Mouse (Mus musculus): Measurements from ENCODE around the gene Arl14ep. TPM values are rescaled to one million over a fixed set of nuclear protein-coding genes. Genes with fewer than 3 reads are reported as not detected.

The Arl14ep gene
- total and polyA plus RNA-seq, 2 experiments from 2014 or later = 25.6 to 51.0 TPM

GRCm38 (mm10) chr2:106991261-106991660 is 17.0 kb upstream of the Arl14ep start:
- no peak overlapping the region for H3K9ac ChIP-seq
- H3K27ac ChIP-seq (ENCODE audit: low read depth, low read length) = no peak overlapping the region
- no peaks in the 10 kb centered on the region for H3K9me3 ChIP-seq (ENCODE audit: low read length)
- no peaks in the 10 kb centered on the region for H3K4me1 ChIP-seq (ENCODE audit: insufficient read depth)
- WGBS = 90% methylated on average over 1 of the region's 1 CpGs
- TF ChIP-seq CTCF (IDR thresholded peaks at IDR 0.05; ENCODE audit: low read depth) = no peak
- DNase-seq (no peak), ATAC-seq (no peak)
- H3K27me3 ChIP-seq (ENCODE audit: insufficient read depth, low read length) = no peaks in the 10 kb centered on the region
- H3K36me3 ChIP-seq (ENCODE audit: insufficient read depth) = no peaks in the 10 kb centered on the region
- H3K4me2 ChIP-seq (ENCODE audit: low read depth) = no peak overlapping the region
- H3K4me3 ChIP-seq (ENCODE audit: low read depth, low read length) = no peak overlapping the region

- Histone ChIP-seq H3K4me1 (ENCODE audit: insufficient read depth) (no peaks in the 10 kb centered on the region), H3K9me3 (ENCODE audit: low read length) (no peaks in the 10 kb centered on the region), H3K4me2 (ENCODE audit: low read depth) (no peak overlapping the region), H3K9ac (no peak overlapping the region), H3K4me3 (ENCODE audit: low read depth, low read length) (no peak overlapping the region), H3K36me3 (ENCODE audit: insufficient read depth) (no peaks in the 10 kb centered on the region), H3K27ac (ENCODE audit: low read depth, low read length) (no peak overlapping the region), H3K27me3 (ENCODE audit: insufficient read depth, low read length) (no peaks in the 10 kb centered on the region)
- no peak for DNase-seq
- TF ChIP-seq CTCF (IDR thresholded peaks at IDR 0.05; ENCODE audit: low read depth) = no peak
- ATAC-seq = no peak
- 99% methylated on average over 2 of the region's 2 CpGs for WGBS
Observed at GRCm38 (mm10) chr2:106984945-106985344, 10.7 kb upstream of the Arl14ep start.

GRCm38 (mm10) chr2:106982503-106982902 is 8.3 kb upstream of the Arl14ep start:
- no peaks in the 10 kb centered on the region for H3K36me3 ChIP-seq (ENCODE audit: insufficient read depth)
- H3K27me3 ChIP-seq (ENCODE audit: insufficient read depth, low read length) = no peaks in the 10 kb centered on the region
- TF ChIP-seq CTCF (IDR thresholded peaks at IDR 0.05; ENCODE audit: low read depth) = peak; percentile 74
- H3K4me3 ChIP-seq (ENCODE audit: low read depth, low read length) = no peak overlapping the region
- DNase-seq = peak; percentile 63
- WGBS = 39% methylated on average over 6 of the region's 6 CpGs
- H3K9me3 ChIP-seq (ENCODE audit: low read length) = no peaks in the 10 kb centered on the region
- no peaks in the 10 kb centered on the region for H3K4me1 ChIP-seq (ENCODE audit: insufficient read depth)
- H3K27ac ChIP-seq (ENCODE audit: low read depth, low read length) = no peak overlapping the region
- no peak overlapping the region for H3K4me2 ChIP-seq (ENCODE audit: low read depth)
- no peak overlapping the region for H3K9ac ChIP-seq
- peak; percentile 55 for ATAC-seq

- no peaks in the 10 kb centered on the region for H3K36me3 ChIP-seq (ENCODE audit: insufficient read depth)
- no peak overlapping the region for H3K9ac ChIP-seq
- H3K4me1 ChIP-seq (ENCODE audit: insufficient read depth) = peaks cover 9% of the 10 kb centered on the region; the same call in 1 of the 2 replicates
- no peak overlapping the region for H3K4me2 ChIP-seq (ENCODE audit: low read depth)
- DNase-seq = no peak
- H3K27ac ChIP-seq (ENCODE audit: low read depth, low read length) = no peak overlapping the region
- no peaks in the 10 kb centered on the region for H3K27me3 ChIP-seq (ENCODE audit: insufficient read depth, low read length)
- ATAC-seq = no peak
- H3K9me3 ChIP-seq (ENCODE audit: low read length) = no peaks in the 10 kb centered on the region
- H3K4me3 ChIP-seq (ENCODE audit: low read depth, low read length) = no peak overlapping the region
- 81% methylated on average over 3 of the region's 3 CpGs for WGBS
- no peak for TF ChIP-seq CTCF (IDR thresholded peaks at IDR 0.05; ENCODE audit: low read depth)
Observed at GRCm38 (mm10) chr2:106976472-106976871, 2.2 kb upstream of the Arl14ep start.

- H3K9me3 ChIP-seq (ENCODE audit: low read length) = no peaks in the 10 kb centered on the region
- H3K9ac ChIP-seq = peak overlapping the region; percentile 89
- peaks cover 13% of the 10 kb centered on the region; the same call in 1 of the 2 replicates for H3K4me1 ChIP-seq (ENCODE audit: insufficient read depth)
- DNase-seq (no peak), ATAC-seq (no peak)
- TF ChIP-seq CTCF (IDR thresholded peaks at IDR 0.05; ENCODE audit: low read depth) = no peak
- H3K4me3 ChIP-seq (ENCODE audit: low read depth, low read length) = peak overlapping the region; percentile 74
- 67% methylated on average over 17 of the region's 17 CpGs for WGBS
- H3K36me3 ChIP-seq (ENCODE audit: insufficient read depth) = 0 out of 2 replicates have a peak, but pooled peaks cover 5% of the 10 kb centered on the region
- peak overlapping the region; percentile 56 for H3K4me2 ChIP-seq (ENCODE audit: low read depth)
- no peaks in the 10 kb centered on the region for H3K27me3 ChIP-seq (ENCODE audit: insufficient read depth, low read length)
- no peak overlapping the region for H3K27ac ChIP-seq (ENCODE audit: low read depth, low read length)
Observed at GRCm38 (mm10) chr2:106973332-106973958, 779 bp downstream of the Arl14ep start.

GRCm38 (mm10) chr2:106972851-106973250 is 1.4 kb downstream of the Arl14ep start:
- no peak for TF ChIP-seq CTCF (IDR thresholded peaks at IDR 0.05; ENCODE audit: low read depth)
- DNase-seq (no peak), ATAC-seq (no peak)
- no peaks in the 10 kb centered on the region for H3K27me3 ChIP-seq (ENCODE audit: insufficient read depth, low read length)
- H3K36me3 ChIP-seq (ENCODE audit: insufficient read depth) = 0 out of 2 replicates have a peak, but pooled peaks cover 5% of the 10 kb centered on the region
- H3K27ac ChIP-seq (ENCODE audit: low read depth, low read length) = no peak overlapping the region
- WGBS = 92% methylated on average over 6 of the region's 6 CpGs
- H3K4me2 ChIP-seq (ENCODE audit: low read depth) = no peak overlapping the region
- H3K4me1 ChIP-seq (ENCODE audit: insufficient read depth) = peaks cover 13% of the 10 kb centered on the region; the same call in 1 of the 2 replicates
- no peak overlapping the region for H3K9ac ChIP-seq
- no peaks in the 10 kb centered on the region for H3K9me3 ChIP-seq (ENCODE audit: low read length)
- no peak overlapping the region for H3K4me3 ChIP-seq (ENCODE audit: low read depth, low read length)

- DNase-seq (no peak), ATAC-seq (no peak)
- no peaks in the 10 kb centered on the region for H3K27me3 ChIP-seq (ENCODE audit: insufficient read depth, low read length)
- no peaks in the 10 kb centered on the region for H3K9me3 ChIP-seq (ENCODE audit: low read length)
- no peak overlapping the region for H3K4me2 ChIP-seq (ENCODE audit: low read depth)
- WGBS = 97% methylated on average over 12 of the region's 12 CpGs
- TF ChIP-seq CTCF (IDR thresholded peaks at IDR 0.05; ENCODE audit: low read depth) = no peak
- peaks cover 16% of the 10 kb centered on the region; the same call in 1 of the 2 replicates for H3K36me3 ChIP-seq (ENCODE audit: insufficient read depth)
- H3K9ac ChIP-seq = no peak overlapping the region
- H3K4me1 ChIP-seq (ENCODE audit: insufficient read depth) = peaks cover 13% of the 10 kb centered on the region; the same call in 1 of the 2 replicates
- H3K4me3 ChIP-seq (ENCODE audit: low read depth, low read length) = no peak overlapping the region
- no peak overlapping the region for H3K27ac ChIP-seq (ENCODE audit: low read depth, low read length)
Observed at GRCm38 (mm10) chr2:106970971-106971370, 3.3 kb downstream of the Arl14ep start.
